Mouse (Mus musculus): ENCODE data around the gene Kcnh6. TPM values are rescaled to one million over a fixed set of nuclear protein-coding genes. Genes with fewer than 3 reads are reported as not detected.
"Not testable (repeated sequence)": the region's sequence is repeated elsewhere in the genome, so short reads cannot be mapped to it uniquely, and the experiment has no call there.

The Kcnh6 gene
- polyA plus RNA-seq, 1 experiment = 2.1 TPM

GRCm38 (mm10) chr11:106016440-106016839, 8.5 kb downstream of the Kcnh6 start:
- no peak for DNase-seq (ENCODE audit: low read depth)
- no peak for TF ChIP-seq CTCF (IDR thresholded peaks at IDR 0.05; ENCODE audit: borderline replicate concordance, extremely low read depth, insufficient read depth, insufficient read length)
- TF ChIP-seq POLR2A (IDR thresholded peaks at IDR 0.05; ENCODE audit: borderline replicate concordance, extremely low read depth, insufficient read depth, insufficient read length, poor library complexity, severe bottlenecking) = no peak

GRCm38 (mm10) chr11:106020051-106020763, 12.3 kb downstream of the Kcnh6 start:
- no peak for TF ChIP-seq POLR2A (IDR thresholded peaks at IDR 0.05; ENCODE audit: borderline replicate concordance, extremely low read depth, insufficient read depth, insufficient read length, poor library complexity, severe bottlenecking)
- no peak for TF ChIP-seq CTCF (IDR thresholded peaks at IDR 0.05; ENCODE audit: borderline replicate concordance, extremely low read depth, insufficient read depth, insufficient read length)
- peak; percentile 74 for DNase-seq (ENCODE audit: low read depth)

GRCm38 (mm10) chr11:106025774-106026173, 17.9 kb downstream of the Kcnh6 start:
- no peak for TF ChIP-seq CTCF (IDR thresholded peaks at IDR 0.05; ENCODE audit: borderline replicate concordance, extremely low read depth, insufficient read depth, insufficient read length)
- no peak for TF ChIP-seq POLR2A (IDR thresholded peaks at IDR 0.05; ENCODE audit: borderline replicate concordance, extremely low read depth, insufficient read depth, insufficient read length, poor library complexity, severe bottlenecking)
- no peak for DNase-seq (ENCODE audit: low read depth)

- TF ChIP-seq CTCF (IDR thresholded peaks at IDR 0.05; ENCODE audit: borderline replicate concordance, extremely low read depth, insufficient read depth, insufficient read length) = peak; percentile 72
- TF ChIP-seq POLR2A (IDR thresholded peaks at IDR 0.05; ENCODE audit: borderline replicate concordance, extremely low read depth, insufficient read depth, insufficient read length, poor library complexity, severe bottlenecking) = no peak
- peak; percentile 50 for DNase-seq (ENCODE audit: low read depth)
Measured at GRCm38 (mm10) chr11:106026465-106027151, 18.7 kb downstream of the Kcnh6 start.

GRCm38 (mm10) chr11:106027607-106028006, 19.7 kb downstream of the Kcnh6 start:
- no peak for DNase-seq (ENCODE audit: low read depth)

DNA sequence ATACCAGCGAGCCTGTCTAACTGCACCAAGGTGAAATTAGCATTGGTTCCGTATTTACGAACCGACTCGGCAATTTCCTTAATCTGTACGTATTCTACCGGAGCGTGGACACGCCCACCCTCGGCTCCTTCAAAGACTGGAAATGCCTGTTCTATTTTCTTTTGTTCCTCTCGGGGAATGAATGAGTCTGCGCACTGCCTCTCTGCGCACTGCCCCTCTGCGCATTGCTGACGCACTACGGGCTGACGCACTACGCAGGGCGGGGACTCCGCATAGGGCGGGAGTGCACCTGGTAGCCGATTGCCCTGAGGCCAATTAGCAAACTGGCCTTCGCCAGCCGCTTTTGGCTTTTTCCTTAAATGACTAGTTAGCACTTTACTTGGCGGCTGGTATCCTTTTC, 24.1 kb downstream of the Kcnh6 start:
- not testable (repeated sequence) for DNase-seq (ENCODE audit: low read depth)

More at GRCm38 (mm10) chr11:106027607-106028006, 19.7 kb downstream of the Kcnh6 start:
- TF ChIP-seq POLR2A (IDR thresholded peaks at IDR 0.05; ENCODE audit: borderline replicate concordance, extremely low read depth, insufficient read depth, insufficient read length, poor library complexity, severe bottlenecking) (no peak), CTCF (IDR thresholded peaks at IDR 0.05; ENCODE audit: borderline replicate concordance, extremely low read depth, insufficient read depth, insufficient read length) (no peak)

- TF ChIP-seq POLR2A (IDR thresholded peaks at IDR 0.05; ENCODE audit: borderline replicate concordance, extremely low read depth, insufficient read depth, insufficient read length, poor library complexity, severe bottlenecking) (no peak), CTCF (IDR thresholded peaks at IDR 0.05; ENCODE audit: borderline replicate concordance, extremely low read depth, insufficient read depth, insufficient read length) (no peak)
- DNase-seq (ENCODE audit: low read depth) = peak; percentile 79
Measured at GRCm38 (mm10) chr11:106033491-106033919, 25.6 kb downstream of the Kcnh6 start.

DNA sequence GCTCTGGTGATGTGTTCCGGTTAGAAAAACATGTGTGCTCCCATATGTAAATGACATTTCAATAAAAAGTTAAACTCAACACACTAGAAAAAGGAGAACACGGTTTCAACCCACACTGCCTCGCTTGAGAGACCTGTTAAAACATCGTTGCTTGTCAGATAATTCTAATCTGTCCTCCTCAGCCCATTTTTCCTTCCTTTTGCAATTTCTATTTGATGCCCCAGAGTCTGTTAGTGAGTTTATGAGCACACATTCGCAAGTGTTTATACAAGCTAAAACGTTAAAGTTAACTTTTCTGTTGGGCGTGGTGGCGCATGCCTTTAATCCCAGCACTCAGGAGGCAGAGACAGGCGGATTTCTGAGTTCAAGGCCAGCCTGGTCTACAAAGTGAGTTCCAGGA, 27.1 kb downstream of the Kcnh6 start:
- no peak for DNase-seq (ENCODE audit: low read depth)
- TF ChIP-seq POLR2A (IDR thresholded peaks at IDR 0.05; ENCODE audit: borderline replicate concordance, extremely low read depth, insufficient read depth, insufficient read length, poor library complexity, severe bottlenecking) (no peak), CTCF (IDR thresholded peaks at IDR 0.05; ENCODE audit: borderline replicate concordance, extremely low read depth, insufficient read depth, insufficient read length) (no peak)

GRCm38 (mm10) chr11:106036548-106037417, 28.9 kb downstream of the Kcnh6 start, which contains the start of gene Dcaf7:
Dcaf7 (plus strand) TSS chr11:106036872.
- peak; percentile 99 for DNase-seq (ENCODE audit: low read depth)
- TF ChIP-seq POLR2A (IDR thresholded peaks at IDR 0.05; ENCODE audit: borderline replicate concordance, extremely low read depth, insufficient read depth, insufficient read length, poor library complexity, severe bottlenecking) (peak; percentile 43; the same call in 1 of the 2 replicates), CTCF (IDR thresholded peaks at IDR 0.05; ENCODE audit: borderline replicate concordance, extremely low read depth, insufficient read depth, insufficient read length) (no peak)

DNA sequence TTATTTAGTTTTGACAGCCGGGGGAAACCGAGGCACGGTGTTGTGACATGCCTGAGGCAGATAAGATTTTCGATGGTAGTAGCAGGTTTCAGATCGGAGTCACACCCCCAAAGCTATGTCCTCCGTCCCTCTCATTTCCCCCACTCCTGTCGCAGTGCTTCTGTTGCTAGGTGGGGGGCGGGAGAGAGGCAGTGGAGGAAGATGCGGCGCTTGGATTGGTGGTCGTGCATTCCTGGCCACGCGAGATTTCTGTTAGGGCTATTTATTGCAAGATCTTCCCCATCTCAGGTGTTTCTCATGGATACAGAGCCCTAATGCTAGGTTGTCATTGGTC, 29.5 kb downstream of the Kcnh6 start:
- no peak for TF ChIP-seq CTCF (IDR thresholded peaks at IDR 0.05; ENCODE audit: borderline replicate concordance, extremely low read depth, insufficient read depth, insufficient read length)
- peak; percentile 91 for DNase-seq (ENCODE audit: low read depth)

DNA sequence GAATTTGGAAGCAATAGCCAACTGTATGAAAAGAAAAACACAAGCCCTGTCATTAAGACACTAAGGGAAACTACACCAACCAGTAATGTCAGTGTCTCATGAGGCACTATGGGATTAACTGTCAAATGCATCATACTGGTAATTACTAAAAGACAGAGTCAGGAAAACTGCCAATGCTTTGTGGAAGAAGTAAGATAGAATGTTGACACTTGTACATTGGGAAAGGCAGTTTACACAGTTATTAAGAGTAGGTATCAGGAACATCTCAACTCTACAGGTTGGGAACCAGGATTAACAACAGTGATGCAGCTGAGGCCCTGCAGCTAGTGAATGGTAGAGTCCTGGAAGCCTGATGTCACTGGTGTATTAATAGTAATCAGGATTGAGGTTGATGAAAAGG, 36.4 kb downstream of the Kcnh6 start:
- no peak for DNase-seq (ENCODE audit: low read depth)
- no peak for TF ChIP-seq CTCF (IDR thresholded peaks at IDR 0.05; ENCODE audit: borderline replicate concordance, extremely low read depth, insufficient read depth, insufficient read length)
- TF ChIP-seq POLR2A (IDR thresholded peaks at IDR 0.05; ENCODE audit: borderline replicate concordance, extremely low read depth, insufficient read depth, insufficient read length, poor library complexity, severe bottlenecking) = no peak

Data from brain, embryonic 14.5 days (tissue).